Mouse (Mus musculus) hematopoietic stem cell, adult 5-6 weeks (primary cell): ENCODE data around the gene Zscan20. TPM values are rescaled to one million over a fixed set of nuclear protein-coding genes. Genes with fewer than 3 reads are reported as not detected.

ENCODE experiments used
- ATAC-seq, 2 experiments: fragments of 125-278 bp in 1 of 2; replicated peaks in 1 of 2; 2 replicates each; pipeline ENCODE4 v1.8.0; 2016 to 2017; ENCODE audit warnings: inconsistent platforms in 2 of 2, mild to moderate bottlenecking in 2 of 2, moderate number of reproducible peaks in 2 of 2, low read depth in 1 of 2, moderate TSS enrichment in 1 of 2; ENCODE audit not compliant: low FRiP score in 2 of 2, poor library complexity in 2 of 2, severe bottlenecking in 2 of 2, insufficient read depth in 1 of 2, low TSS enrichment in 1 of 2
- total RNA-seq: library from RNA; stranded (forward); fragments of 172-1452, 232-1000 nt; gene quantifications from 2 replicates; pipeline ENCODE4 v1.2.3, GENCODE M21; 2017

Gene Zscan20
- 3.7 and 4.7 TPM in 2 replicates for total RNA-seq

DNA sequence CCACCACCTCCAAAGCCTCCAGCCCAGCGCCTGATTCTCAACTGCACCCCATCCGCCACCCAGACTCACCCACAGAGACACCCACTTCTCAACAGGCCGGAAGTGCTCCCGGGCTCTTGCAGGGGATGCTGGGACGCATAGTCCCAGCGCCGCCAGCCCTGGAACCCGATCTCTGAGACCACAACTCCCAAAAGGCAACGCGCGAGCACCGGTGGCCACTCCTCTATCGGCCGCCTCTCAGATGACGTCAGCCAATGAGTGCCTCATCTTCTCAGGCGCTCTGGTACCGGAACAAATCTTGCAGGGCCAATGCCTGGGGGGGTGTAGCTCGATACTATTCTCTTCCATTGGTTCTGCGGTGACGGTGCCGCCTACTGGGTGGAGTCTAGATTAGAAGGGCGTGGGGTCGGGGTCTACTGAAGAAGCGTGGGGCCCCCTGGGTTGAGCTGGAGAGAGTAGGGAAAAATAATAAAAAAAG, at the start of gene Zscan20:
Zscan20 (minus strand) TSS at position 174 of the 478 bp plus-strand sequence.
- peak; percentile 96 to 98 for ATAC-seq

DNA sequence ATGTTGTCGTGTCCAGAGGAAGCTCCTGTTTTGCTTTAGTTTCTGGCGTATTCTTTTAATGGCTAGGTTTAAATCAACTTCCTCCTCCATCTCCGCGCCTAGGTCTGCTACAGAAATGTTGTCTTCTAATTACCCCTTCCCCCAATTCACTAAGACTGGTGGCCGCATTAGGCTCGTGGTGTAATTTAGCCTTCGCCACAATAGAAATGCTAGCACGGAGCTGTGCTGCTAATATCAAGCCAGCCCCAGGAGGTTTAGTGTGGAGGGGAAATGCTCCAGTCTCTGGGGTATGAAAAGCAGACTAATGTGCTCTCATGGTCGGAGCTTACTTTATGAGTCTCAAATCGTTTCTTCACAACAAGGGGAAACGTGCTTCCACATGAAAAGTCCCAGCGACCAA, 45.5 kb upstream of the Zscan20 start:
- 0 out of 4 replicates have a peak, but pooled peaks have one; percentile 1 to 11 for ATAC-seq

DNA sequence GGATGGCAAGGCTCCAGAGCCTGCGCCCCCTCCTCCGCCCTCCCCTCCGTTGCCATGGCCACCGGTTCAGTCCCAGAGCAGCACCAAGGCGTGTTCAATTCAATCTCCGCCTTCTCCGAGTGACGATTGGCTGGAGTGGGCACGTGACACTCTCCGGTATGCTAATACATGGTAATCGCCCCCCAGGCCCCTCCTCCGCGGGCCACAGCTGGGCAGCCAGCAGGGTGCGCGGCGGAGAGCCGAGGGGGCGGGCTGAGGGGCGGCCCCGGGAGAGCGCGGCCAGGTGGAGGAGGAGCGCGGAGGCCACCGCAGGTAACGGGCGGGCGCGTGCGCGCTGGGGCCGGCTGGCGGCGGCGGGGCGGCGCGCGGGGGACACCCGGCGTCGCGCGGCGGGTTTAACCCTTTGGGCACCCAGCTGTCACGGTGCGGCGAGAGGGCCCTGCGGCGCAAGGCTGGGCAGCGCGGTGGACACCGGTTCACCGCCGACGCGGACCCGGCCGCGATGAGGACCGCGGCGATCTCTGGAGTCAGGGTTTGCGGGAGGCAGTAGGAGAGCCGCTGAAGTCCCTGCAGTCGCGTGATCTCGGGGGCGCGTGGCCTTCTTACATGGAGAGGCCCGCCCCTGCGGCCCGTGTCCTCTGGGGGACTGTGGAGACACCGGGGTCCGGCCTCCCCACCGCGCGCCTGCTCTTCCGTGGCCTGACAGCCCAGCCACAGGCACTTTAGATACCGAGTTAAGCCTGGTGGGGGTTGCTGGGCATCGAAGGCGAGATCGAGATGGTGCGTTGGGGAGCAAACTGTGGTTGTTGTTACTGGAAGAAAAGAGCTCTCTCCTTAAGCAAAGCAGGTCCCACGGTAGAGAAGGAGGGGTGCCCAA, 44.8 kb upstream of the Zscan20 start, which contains the start of gene Phc2:
Phc2 (plus strand) TSS at position 198 of the 877 bp plus-strand sequence.
- peak; percentile 95 for ATAC-seq

DNA sequence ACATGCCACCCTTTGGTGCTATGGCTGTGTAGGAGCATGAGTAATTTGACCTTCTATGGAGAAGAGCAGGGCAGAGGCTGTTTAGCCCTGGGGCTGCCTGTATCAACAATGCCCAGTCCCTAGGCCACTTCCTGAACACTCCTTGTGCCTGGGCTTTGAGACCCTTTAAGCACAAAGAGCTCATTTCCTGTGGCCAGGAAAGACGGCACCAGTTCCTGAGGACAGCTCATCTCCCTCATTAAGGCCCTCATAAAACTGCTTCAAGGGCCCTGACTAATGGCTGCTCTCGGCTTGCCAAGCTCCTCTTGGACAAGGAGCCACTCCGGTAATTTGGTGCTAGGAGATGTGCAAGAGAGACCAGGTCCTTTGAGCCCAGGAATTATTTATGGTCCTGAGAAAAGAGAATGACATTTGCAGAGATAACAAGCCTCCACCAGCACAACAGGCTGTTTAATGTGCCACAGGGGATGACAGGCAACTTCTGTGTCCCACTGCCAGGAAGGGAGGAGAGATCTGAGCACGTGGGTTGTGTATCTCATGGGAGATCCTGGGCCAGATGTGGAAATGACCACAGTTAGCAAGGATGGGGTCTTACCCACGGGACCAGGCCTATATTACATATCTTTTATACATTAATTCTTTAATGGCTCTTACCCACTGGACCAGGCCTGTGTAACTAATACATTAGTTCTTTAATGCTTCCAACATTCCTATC, 42.8 kb upstream of the Zscan20 start:
- no peak for ATAC-seq

DNA sequence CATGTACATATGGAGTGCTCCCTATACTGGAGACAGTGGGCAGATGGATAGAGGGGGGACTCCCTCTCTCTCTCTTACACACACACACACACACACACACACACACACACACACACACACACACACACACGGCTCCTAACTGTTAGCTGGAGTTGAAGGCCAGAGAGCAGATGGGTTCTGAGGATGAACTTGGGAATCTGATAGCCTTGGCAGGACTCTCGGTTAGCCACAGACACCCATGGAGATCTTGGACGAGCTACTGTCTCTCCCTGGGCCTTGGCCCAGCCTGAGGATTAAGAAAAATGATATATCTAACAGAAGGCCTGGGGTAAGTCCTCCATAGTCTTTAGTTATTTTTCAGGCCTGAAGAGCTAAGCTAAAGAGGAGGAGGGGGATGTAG, 41.6 kb upstream of the Zscan20 start:
- no peak for ATAC-seq

DNA sequence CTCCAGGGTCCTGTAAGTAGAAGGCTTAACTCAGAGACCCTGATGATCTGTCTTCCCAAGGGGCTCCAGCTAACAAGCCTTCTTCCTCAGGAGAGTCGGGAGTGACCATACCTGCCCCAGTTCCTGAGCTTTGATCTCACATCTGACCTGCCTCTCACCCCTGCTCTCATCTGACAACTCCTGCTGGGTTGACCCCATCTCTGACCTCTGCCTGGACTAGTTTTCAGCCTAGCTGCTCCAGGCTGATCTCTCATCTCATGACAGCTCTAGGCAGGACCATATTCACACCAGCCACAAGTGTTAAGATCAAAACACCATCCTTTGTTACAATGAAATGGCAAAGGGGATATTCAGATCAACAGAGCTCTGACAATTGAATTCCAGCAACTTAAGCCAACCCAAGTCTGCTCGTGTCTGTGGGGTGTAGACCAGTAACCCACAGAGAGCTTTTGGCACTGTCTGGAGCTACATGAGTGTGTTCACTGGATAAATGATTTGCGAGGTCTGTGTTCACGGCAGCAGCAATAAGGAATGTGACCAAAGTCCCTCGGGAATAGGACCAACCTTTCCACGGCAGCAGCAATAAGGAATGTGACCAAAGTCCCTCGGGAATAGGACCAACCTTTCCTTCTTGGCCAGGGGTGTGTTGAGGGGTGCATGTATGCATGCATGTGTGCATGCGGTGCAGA, 38.8 kb upstream of the Zscan20 start:
- ATAC-seq = no peak

DNA sequence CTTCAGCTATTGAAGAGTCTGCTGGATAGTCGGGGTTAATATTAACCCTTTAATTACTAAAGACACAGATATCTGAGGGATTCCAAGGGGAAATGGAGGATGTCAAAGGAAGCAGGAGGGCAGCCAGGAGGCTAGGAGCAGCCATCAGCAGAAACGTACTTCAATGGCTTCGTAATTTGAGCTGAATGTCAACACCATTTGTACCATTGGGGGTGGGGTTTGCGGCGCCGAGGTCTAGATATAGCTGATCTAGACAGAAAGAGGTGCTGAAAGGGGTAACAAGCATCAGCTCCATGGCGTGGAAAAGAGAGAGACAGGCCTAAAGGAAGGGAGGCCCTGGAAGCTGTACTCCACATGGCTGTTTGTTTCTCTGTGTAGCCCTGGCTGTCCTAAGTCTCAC, 36.9 kb upstream of the Zscan20 start:
- no peak for ATAC-seq

DNA sequence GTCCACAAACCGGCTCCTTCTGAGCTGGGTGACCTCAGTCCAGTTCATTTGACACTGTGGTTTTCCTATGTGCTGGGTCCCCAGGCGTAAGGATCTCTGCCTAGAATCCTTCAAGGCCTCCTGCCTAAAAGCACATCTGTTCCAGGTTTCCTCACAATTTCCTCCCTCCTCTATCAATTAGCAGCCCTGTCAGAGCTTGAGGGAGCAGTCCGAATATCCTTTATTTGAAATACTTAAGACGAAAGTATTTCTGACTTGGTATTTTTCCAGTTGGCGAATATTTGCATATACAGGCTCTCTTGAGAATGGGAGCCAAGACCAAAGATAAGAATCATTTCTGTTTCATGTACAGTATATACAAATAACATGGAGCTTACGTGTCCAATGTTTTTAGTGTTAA, 36.0 kb upstream of the Zscan20 start:
- ATAC-seq = no peak

DNA sequence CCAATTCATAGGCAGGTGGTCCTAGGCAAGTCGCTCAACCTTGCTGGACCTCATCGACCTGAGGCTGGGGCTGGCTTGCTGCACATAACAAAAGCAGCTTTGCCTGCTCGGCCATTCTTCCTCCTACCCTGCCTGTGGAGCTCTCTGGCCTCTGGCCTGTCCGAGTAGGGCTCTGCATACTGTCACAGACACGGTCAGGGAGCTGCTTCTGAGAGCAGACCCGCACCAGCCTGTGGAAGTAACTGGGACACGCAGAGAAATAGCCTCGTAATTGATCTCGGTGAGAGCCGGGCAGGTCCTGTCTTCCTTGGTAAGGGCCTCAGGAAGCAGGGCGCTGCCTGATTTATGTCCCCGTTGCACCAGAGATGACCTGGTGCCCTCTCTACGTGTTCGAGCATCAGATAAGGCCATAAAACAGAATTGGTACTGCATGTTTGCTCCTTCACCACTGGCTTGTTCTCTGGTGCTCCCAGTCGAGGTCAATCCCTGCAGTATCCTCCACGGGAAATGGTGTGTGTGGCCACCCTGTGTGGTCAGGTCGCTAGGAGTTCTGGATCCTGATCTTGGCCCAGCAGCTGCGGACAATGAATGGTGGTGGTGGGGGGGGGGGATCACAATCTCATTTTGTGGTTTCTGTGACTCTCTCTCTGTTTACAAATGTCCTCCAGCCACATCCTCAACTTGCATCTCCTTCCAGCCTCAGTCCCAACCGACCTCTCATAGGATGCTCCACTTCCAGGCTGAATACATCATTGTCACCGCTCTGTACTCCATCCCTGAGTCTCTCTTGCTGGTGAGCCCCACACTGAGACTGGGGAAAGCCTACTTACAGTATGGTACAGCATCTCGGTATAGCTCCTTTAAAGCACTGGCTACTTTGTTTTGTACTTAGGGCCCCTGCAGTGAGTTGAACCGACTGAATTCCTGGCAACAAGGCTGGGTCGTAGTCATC, 32.1 kb upstream of the Zscan20 start:
- no peak for ATAC-seq

DNA sequence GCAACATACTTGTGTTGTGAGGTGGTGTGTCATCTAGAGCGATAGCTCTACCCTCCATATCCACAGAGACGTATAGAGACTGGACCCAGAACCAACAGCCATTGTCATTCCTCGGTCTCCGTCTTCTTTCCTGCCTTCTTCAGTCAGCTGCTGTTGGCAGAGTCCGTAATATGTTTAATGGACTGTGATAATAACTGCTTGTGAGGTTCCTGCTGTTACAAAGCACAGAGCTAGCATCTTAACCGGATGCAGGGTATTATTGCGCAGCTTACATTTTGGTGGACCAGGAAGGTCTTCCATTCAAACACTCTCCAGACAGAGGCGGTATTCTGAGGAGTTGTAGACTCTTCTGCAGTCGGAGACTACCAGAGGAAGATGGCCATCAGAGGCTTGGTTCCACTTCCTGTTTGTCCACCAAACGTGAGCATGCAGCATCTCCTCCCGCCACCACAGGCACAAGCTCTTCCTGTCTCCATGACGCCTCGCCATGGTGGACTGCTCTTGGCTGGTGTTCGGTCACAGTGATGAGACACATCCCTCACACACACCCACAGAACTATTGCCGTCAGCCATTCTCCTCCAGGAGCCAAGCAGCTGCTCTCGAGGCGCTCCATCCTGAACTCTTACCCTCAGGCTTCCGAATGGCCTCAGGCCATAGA, 28.5 kb upstream of the Zscan20 start:
- ATAC-seq = no peak

DNA sequence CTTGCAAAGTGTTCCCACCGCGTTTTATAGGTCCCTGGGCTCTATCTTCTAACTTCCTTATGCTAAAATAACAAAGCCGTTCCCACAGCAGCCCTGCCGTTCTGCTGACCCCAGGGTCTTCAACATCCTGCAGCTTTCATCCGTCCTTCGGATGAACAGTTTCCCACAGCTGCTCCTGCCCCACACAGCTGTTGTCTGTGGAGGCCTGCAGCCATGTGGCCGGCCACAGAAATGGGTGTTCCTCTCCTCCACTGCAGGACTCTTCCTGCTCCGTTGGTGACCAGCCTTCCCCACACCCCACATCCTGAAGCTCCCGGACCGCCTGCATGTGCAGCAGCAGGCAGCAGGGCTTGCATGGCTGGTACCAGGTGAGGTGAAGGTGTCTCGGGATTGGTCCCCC, 27.4 kb upstream of the Zscan20 start:
- ATAC-seq = peak; percentile 34 to 51; a peak in 3 of 4 replicates

DNA sequence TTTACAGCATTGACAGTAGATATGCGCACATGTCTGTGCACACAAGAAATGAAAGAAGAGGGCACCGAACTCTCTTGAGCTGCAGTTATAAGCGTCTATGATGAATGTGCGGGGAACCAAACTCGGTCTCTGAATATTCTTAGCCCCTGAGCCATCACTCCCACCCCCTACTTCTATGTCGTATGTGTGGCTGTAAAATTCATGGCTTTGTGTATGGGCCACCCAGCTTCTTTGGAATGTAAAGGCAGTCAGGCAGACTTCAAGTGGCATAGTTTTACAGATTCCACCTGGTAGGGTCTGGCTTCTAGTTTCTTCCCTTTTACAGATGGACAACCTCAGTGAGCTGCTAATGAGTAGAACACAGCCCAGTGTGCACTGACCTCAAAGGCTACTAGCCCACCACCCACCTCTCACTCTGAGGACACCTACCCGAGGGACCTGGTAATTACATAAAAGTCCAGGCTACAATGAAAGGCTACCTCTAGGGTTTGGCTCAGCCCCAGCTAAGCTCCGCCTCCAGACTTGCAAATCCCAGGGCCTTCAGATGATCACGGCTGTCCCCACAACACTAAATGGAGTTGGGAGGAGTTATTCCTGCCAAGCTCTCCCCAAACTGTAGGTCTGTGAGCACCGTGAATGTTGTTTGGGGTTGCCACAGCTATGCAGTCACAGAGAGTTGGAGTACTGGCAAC, 26.1 kb upstream of the Zscan20 start:
- 0 out of 4 replicates have a peak, but pooled peaks of 1 of the 2 experiments have one; percentile 13 for ATAC-seq

DNA sequence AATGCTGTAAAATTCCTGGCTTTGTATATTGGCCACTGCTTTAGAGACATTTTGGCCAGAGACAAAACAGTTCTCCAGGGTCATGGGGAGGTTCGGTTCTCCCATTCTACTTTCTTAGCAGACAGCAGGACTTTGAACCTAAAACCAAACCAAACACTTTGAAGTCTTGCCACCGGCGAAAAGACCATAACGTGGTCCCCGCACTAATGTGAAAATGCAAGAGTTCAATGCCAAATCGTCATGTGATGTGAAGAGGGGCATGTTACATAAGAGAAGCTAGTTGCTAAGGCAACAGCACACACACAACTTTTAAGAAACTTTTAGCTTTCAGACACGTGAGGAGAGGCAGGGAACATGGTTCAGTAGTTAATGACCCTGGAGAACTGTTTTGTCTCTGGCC, 25.6 kb upstream of the Zscan20 start:
- ATAC-seq = peak in 1 of 2 experiments; percentile 37; a peak in 1 of 4 replicates

DNA sequence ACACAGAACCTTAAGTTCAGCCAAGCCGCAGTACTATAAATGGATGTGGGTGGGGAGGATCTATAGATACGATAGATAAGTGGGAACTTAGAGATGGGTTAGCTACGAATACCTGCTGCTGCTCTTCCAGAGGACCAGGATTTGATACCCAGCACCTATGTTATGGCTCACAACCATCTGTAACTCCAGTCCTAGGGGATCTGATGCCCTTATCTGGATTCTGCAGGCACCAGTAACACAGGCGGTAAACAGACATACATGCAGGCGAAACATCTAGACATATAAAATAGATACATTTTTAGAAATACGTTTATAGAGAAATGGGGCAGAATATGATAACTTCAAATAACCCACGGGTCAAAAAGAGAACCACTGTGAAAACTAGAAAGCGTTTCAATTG, 11.2 kb upstream of the Zscan20 start:
- no peak for ATAC-seq

DNA sequence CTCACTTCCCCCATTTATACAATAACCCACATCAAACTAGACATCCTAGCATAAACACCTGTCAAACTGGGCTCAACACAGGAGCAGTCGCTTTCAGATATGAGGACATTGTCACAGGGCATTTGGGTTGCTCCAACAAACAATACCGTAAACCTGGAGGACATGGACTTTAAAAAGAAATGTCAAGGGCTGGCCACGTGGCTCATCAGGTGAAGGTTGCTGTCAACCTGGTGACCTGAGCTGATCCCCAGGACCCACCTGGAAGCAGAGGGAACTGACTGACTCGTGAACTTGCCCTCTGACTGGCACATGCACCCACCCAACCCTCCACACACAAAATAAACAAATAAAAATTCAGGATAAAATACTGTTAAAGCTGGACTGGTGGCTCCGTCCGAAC, 10.7 kb upstream of the Zscan20 start:
- no peak for ATAC-seq

DNA sequence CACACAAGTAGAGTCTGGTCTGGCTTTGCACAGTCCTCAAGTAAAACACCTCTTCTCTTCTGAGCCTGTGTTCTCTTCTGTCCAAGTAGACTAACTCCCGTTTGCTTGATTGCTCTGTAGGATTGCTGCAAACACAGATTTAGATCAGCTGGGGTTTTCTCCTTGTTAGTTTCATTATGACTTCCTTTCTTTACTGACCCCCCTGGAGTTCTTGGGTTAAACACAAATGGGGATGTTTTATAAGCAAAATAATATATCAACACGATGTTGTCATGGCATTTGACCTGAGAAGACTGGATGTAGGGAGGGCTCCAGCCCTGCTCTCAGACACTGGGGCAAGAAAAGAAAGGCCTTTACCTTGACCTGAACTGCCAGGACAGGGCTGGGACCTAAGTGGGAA, 9.1 kb upstream of the Zscan20 start:
- no peak for ATAC-seq
